Mouse (Mus musculus) ES-E14 (cell line): ENCODE results near the gene Tle1.

ENCODE experiments used
- MAFK ChIP-seq: IDR thresholded peaks from 2 replicates; pipeline ENCODE4 v1.6.1; 2014; ENCODE audit warnings: mild to moderate bottlenecking, low read depth, low read length, inconsistent platforms; ENCODE audit not compliant: insufficient read depth
- ZNF384 ChIP-seq: IDR thresholded peaks from 2 replicates; pipeline ENCODE4 v1.6.1; 2012; ENCODE audit warnings: low read depth, low read length, inconsistent platforms

DNA sequence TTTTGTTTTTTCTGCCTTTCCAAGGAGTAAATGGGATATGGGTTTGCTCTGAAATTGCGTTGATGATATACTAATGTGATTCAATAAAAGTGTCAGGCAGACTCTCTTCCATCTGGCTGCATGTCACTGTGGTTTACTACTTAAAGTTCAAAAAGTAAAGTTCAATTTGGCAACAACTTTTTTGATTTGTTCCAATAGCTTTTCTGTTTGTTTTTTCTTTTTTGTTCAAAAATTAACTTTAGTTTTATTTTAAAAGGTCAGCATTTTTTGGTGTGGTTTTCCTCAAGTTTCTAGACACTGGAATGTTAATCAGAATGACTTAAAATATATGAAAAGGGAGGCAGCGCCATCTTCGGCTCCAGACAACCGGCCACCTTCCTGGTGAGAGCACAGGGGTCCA is 112.9 kb downstream of the Tle1 start:
- no peak for TF ChIP-seq ZNF384
- TF ChIP-seq MAFK, result no peak
